Mouse (Mus musculus): ENCODE data around the gene Foxm1.

Gene Foxm1

DNA sequence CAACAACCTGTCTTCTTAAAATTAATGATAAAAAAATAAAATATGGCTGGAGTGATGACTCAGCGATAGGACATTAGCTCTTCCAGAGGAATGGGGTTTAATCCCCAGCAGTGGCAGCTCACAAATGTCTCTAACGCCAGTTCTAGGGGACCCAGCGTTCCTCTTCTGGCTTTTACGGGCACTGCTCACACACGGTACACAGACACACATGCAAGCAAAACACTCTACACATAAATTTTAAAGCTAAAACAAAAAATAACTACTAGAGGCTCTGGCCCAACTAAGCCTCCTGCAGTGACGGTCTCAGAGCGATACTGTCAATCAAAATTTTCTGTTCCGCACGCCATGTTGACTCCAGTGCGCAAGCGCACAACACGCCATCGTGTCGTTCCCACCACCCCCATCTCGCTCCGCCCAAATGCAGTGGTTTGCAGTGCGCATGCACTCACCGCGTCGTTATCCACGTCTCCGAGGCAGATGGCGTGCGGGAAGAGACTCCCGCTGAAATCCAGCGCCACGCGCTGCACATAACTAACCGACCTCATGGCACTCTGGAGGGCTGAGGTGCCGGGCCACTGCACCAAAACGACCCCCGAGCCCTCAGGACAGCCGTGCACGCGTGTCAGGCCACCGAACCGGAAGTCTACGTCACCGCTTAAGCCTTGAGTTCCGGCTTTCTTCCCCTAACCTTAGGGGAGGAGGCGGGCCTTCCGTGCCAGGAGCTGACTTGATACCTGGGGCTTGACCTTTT is 61.7 kb downstream of the Foxm1 start, which contains the start of gene Itfg2:
Gene Itfg2 (minus strand): TSS at position 663 of the 751 bp plus-strand sequence.
- peak; percentile 97 for DNase-seq (ENCODE audit: low read depth, low spot score)

DNA sequence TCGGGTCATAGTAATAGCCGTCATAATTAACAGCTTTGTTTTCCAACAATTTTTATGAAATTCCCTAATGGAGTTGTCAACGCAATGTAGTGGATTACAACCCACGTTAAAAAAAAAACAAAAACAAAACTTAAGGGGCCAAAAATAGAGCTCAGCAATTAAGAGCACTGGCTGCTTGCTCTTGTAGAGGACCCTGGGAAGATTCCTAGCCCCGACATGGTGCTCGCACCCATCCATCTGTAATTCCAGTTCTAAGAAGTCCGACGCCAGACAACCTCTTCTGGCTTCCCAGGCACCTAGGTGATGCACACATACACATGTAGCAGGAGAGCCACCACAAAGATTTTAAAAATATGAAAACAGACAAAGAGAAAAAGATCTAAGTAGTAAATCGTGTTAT is 62.3 kb downstream of the Foxm1 start:
- no peak for DNase-seq (ENCODE audit: low read depth, low spot score)

All from WW6 (cell line).